8 mouse cellular contexts compared by ENCODE assay signal in the genomic region with DNA sequence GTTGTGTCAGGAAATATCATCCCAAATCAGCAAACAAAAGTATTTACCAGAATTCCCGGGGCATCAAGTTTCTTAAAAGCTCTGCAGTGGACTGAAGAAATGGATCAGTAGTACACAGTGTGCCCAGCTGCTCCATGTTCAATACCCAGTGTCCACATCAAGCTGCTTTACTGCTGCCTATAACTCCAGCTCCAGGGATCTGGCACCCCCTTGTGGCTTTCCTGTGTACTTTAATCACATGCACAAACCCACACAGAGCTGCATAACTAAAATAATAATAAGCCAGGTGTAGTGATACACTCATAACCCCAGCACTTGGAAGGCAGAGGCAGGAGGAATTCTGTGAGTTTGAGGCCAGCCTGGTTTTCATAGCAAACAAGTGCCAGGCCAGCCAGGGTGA. TPM values are rescaled to one million over a fixed set of nuclear protein-coding genes. Genes with fewer than 3 reads are reported as not detected.
A peak's percentile ranks its signal among the peaks of the same experiment; 100 is the strongest.
DNase-seq lines count a peak whose midpoint lies in the region; ATAC-seq lines count a peak whose summit lies in the region.

No protein-coding gene starts in this region.

- H3K4me1 ChIP-seq in forebrain, embryonic 14.5 days (ENCODE audit: control insufficient read depth, insufficient read depth, low read length), result no peaks in the 10 kb centered on the region
- no peaks in the 10 kb centered on the region for H3K4me1 ChIP-seq in hindbrain, embryonic 11.5 days (replicated peaks; ENCODE audit: control insufficient read depth, insufficient read depth, low read length)

- no peaks in the 10 kb centered on the region for H3K27me3 ChIP-seq in forebrain, embryonic 14.5 days (replicated peaks; ENCODE audit: control insufficient read depth, insufficient read depth, low read length)
- no peaks in the 10 kb centered on the region for H3K27me3 ChIP-seq in hindbrain, embryonic 11.5 days (ENCODE audit: control insufficient read depth, insufficient read depth, low read length)

- peak; percentile 25 for DNase-seq in MN1 (ENCODE audit: low spot score)
- peak; percentile 49 for DNase-seq in c-Kit-positive CD71-positive TER-119-positive erythroid progenitor cells, embryonic 14.5 days (ENCODE audit: low spot score)
- peak; percentile 70 for DNase-seq in forebrain, embryonic 14.5 days (ENCODE audit: low spot score)
- peak; percentile 68 for DNase-seq in hindbrain, embryonic 11.5 days (ENCODE audit: low spot score)
- DNase-seq in layer of hippocampus, postnatal 14 days (ENCODE audit: low spot score in 2 of 2), result peak; percentile 55 to 73
- DNase-seq in right cerebral cortex, postnatal 10 days (ENCODE audit: low spot score in 2 of 2), result peak; percentile 69 to 85
- DNase-seq in yolk sac, embryonic 10.5 days (ENCODE audit: low spot score), result peak; percentile 24

- 89% methylated on average over 1 of the region's 1 CpGs for WGBS in forebrain, embryonic 14.5 days
- WGBS in hindbrain, embryonic 11.5 days, result 88% methylated on average over 1 of the region's 1 CpGs

- H3K9ac ChIP-seq in forebrain, embryonic 14.5 days (ENCODE audit: low read length), result no peak overlapping the region
- no peak overlapping the region for H3K9ac ChIP-seq in hindbrain, embryonic 11.5 days (ENCODE audit: low read depth, low read length)

- no peaks in the 10 kb centered on the region for H3K9me3 ChIP-seq in forebrain, embryonic 14.5 days (replicated peaks; ENCODE audit: control insufficient read depth, low read length)
- no peaks in the 10 kb centered on the region for H3K9me3 ChIP-seq in hindbrain, embryonic 11.5 days (ENCODE audit: control insufficient read depth, low read length)

- no peak overlapping the region for H3K4me2 ChIP-seq in forebrain, embryonic 14.5 days (ENCODE audit: low read length)
- no peak overlapping the region for H3K4me2 ChIP-seq in hindbrain, embryonic 11.5 days (replicated peaks; ENCODE audit: low read depth, low read length)

- no peaks in the 10 kb centered on the region for H3K36me3 ChIP-seq in forebrain, embryonic 14.5 days (ENCODE audit: control insufficient read depth, insufficient read depth, low read length)
- no peaks in the 10 kb centered on the region for H3K36me3 ChIP-seq in hindbrain, embryonic 11.5 days (ENCODE audit: control insufficient read depth, insufficient read depth, low read length)

- peak; percentile 75; the same call in 1 of the 2 replicates for ATAC-seq in forebrain, embryonic 14.5 days
- peak; percentile 82 for ATAC-seq in hindbrain, embryonic 11.5 days (ENCODE audit: low FRiP score)
- ATAC-seq in megakaryocyte, adult 5-6 weeks (ENCODE audit: poor library complexity, severe bottlenecking), result peak; percentile 68

- H3K27ac ChIP-seq in forebrain, embryonic 14.5 days (ENCODE audit: low read depth, low read length), result no peak overlapping the region
- H3K27ac ChIP-seq in hindbrain, embryonic 11.5 days (ENCODE audit: low read depth, low read length), result no peak overlapping the region

- no peak overlapping the region for H3K4me3 ChIP-seq in forebrain, embryonic 14.5 days (ENCODE audit: low read depth, low read length)
- no peak overlapping the region for H3K4me3 ChIP-seq in hindbrain, embryonic 11.5 days (ENCODE audit: low read depth, low read length)

RNA-seq across cellular contexts. Expression of a gene that starts 11.2 kb away (rescaled TPM):
- polyA plus RNA-seq in forebrain, embryonic 14.5 days (2014; fragmentation: Nextera tagmentation; extraction: Ambion mirVana), result 19.8 and 23.5 TPM in 2 replicates
- 16.8 and 19.3 TPM in 2 replicates for polyA plus RNA-seq in hindbrain, embryonic 11.5 days (2014; fragmentation: Nextera tagmentation; extraction: Ambion mirVana)
- 10 to 100 TPM; 36.4 to 40.5 TPM for total RNA-seq in layer of hippocampus, postnatal 14 days (2021)
- total RNA-seq in megakaryocyte, adult 5-6 weeks (2015), result 24.5 and 31.3 TPM in 2 replicates
- 22.1 and 23.0 TPM in 2 replicates for total RNA-seq in megakaryocyte, adult 5-6 weeks (2017)

Comparison
In these comparisons a context has a peak if more than half of its experiments do, and no peak if none do; other contexts are left out.
1. DNase-seq: peak in every context shown above with its lines; median percentile 77 in right cerebral cortex, postnatal 10 days; 70 in forebrain, embryonic 14.5 days; 68 in hindbrain, embryonic 11.5 days; 64 in layer of hippocampus, postnatal 14 days; 49 in c-Kit-positive CD71-positive TER-119-positive erythroid progenitor cells, embryonic 14.5 days; 25 in MN1; 24 in yolk sac, embryonic 10.5 days.